Mouse (Mus musculus): Measurements from ENCODE around the gene Ptprd.

Ptprd gene

GRCm38 (mm10) chr4:76025571-76026325 is 2186.0 kb downstream of the Ptprd start:
- no peak for DNase-seq (ENCODE audit: low spot score in 2 of 2)

- DNase-seq (ENCODE audit: low spot score in 2 of 2) = no peak
These were observed 2187.3 kb downstream of the Ptprd start for GRCm38 (mm10) chr4:76024502-76024821.

GRCm38 (mm10) chr4:76023756-76024501 is 2187.8 kb downstream of the Ptprd start:
- DNase-seq (ENCODE audit: low spot score in 2 of 2) = no peak

- no peak for DNase-seq (ENCODE audit: low spot score in 2 of 2)
These were observed 2190.1 kb downstream of the Ptprd start for GRCm38 (mm10) chr4:76021670-76022069.

GRCm38 (mm10) chr4:76015026-76015425 is 2196.7 kb downstream of the Ptprd start:
- no peak for DNase-seq (ENCODE audit: low spot score in 2 of 2)

- no peak for DNase-seq (ENCODE audit: low spot score in 2 of 2)
These were observed 2197.5 kb downstream of the Ptprd start for GRCm38 (mm10) chr4:76014151-76014840.

- no peak for DNase-seq (ENCODE audit: low spot score in 2 of 2)
These were observed 2203.2 kb downstream of the Ptprd start for GRCm38 (mm10) chr4:76008580-76008979.

GRCm38 (mm10) chr4:76007219-76007618 is 2204.5 kb downstream of the Ptprd start:
- DNase-seq (ENCODE audit: low spot score in 2 of 2) = no peak

GRCm38 (mm10) chr4:76006717-76007116 is 2205.0 kb downstream of the Ptprd start:
- no peak for DNase-seq (ENCODE audit: low spot score in 2 of 2)

GRCm38 (mm10) chr4:76004161-76004560 is 2207.6 kb downstream of the Ptprd start:
- no peak for DNase-seq (ENCODE audit: low spot score in 2 of 2)

- no peak for DNase-seq (ENCODE audit: low spot score in 2 of 2)
These were observed 2211.5 kb downstream of the Ptprd start for GRCm38 (mm10) chr4:76000258-76000657.

- DNase-seq (ENCODE audit: low spot score in 2 of 2) = no peak
These were observed 2215.9 kb downstream of the Ptprd start for GRCm38 (mm10) chr4:75995841-75996240.

- no peak for DNase-seq (ENCODE audit: low spot score in 2 of 2)
These were observed 2217.2 kb downstream of the Ptprd start for GRCm38 (mm10) chr4:75994576-75994975.

- no peak for DNase-seq (ENCODE audit: low spot score in 2 of 2)
These were observed 2218.7 kb downstream of the Ptprd start for GRCm38 (mm10) chr4:75993092-75993491.

- DNase-seq (ENCODE audit: low spot score in 2 of 2) = no peak
These were observed 2220.0 kb downstream of the Ptprd start for GRCm38 (mm10) chr4:75991621-75992245.

GRCm38 (mm10) chr4:75974728-75975127 is 2237.0 kb downstream of the Ptprd start:
- DNase-seq (ENCODE audit: low spot score in 2 of 2) = no peak

GRCm38 (mm10) chr4:75973322-75973721 is 2238.4 kb downstream of the Ptprd start:
- DNase-seq (ENCODE audit: low spot score in 2 of 2) = no peak

GRCm38 (mm10) chr4:75969961-75970360 is 2241.8 kb downstream of the Ptprd start:
- DNase-seq (ENCODE audit: low spot score in 2 of 2) = no peak

- DNase-seq (ENCODE audit: low spot score in 2 of 2) = no peak
These were observed 2243.1 kb downstream of the Ptprd start for GRCm38 (mm10) chr4:75968618-75969017.

GRCm38 (mm10) chr4:75965810-75966209 is 2246.0 kb downstream of the Ptprd start:
- no peak for DNase-seq (ENCODE audit: low spot score in 2 of 2)

GRCm38 (mm10) chr4:75962916-75963315 is 2248.8 kb downstream of the Ptprd start:
- DNase-seq (ENCODE audit: low spot score in 2 of 2) = no peak

- no peak for DNase-seq (ENCODE audit: low spot score in 2 of 2)
These were observed 2249.9 kb downstream of the Ptprd start for GRCm38 (mm10) chr4:75961865-75962264.

Data from urinary bladder, postnatal 36 days (tissue).